Mouse (Mus musculus) embryonic fibroblast, embryonic 13.5 days (primary cell): Measurements from ENCODE around the gene Abraxas1. TPM values are rescaled to one million over a fixed set of nuclear protein-coding genes. Genes with fewer than 3 reads are reported as not detected.

ENCODE experiments used
- H3K27ac ChIP-seq: 2 replicates; pipeline ENCODE4 v1.5.1; 2012; ENCODE audit warnings: low read length, control low read depth, inconsistent platforms; ENCODE audit not compliant: insufficient read depth
- H3K4me1 ChIP-seq: 2 replicates; pipeline ENCODE4 v1.6.1; 2011; ENCODE audit warnings: low read length; ENCODE audit not compliant: control insufficient read depth, insufficient read depth
- H3K4me3 ChIP-seq: 2 replicates; pipeline ENCODE4 v1.5.1; 2011; ENCODE audit warnings: mild to moderate bottlenecking, control low read depth, low read length; ENCODE audit not compliant: insufficient read depth
- CTCF ChIP-seq: IDR thresholded peaks from 2 replicates; pipeline ENCODE4 v1.5.1; 2011; ENCODE audit warnings: mild to moderate bottlenecking, control low read depth, low read length, moderate library complexity, borderline replicate concordance; ENCODE audit not compliant: insufficient read depth
- POLR2A ChIP-seq: IDR thresholded peaks from 2 replicates; pipeline ENCODE4 v1.6.1; 2011; ENCODE audit warnings: low read depth, mild to moderate bottlenecking, control low read depth, low read length, moderate library complexity
- polyA plus RNA-seq: library from polyadenylated mRNA; stranded (reverse); fragments of >200 nt; gene quantifications from 2 replicates; pipeline ENCODE4 v1.2.4, GENCODE M21; 2011; ENCODE audit warnings: low read depth; ENCODE audit not compliant: missing spikeins, insufficient read length

Gene Abraxas1
- polyA plus RNA-seq: 12.4 and 15.0 TPM in 2 replicates

- peak; percentile 98 for TF ChIP-seq POLR2A
- no peak for TF ChIP-seq CTCF
- 0 out of 2 replicates have a peak, but pooled peaks cover 2% of the 10 kb centered on the region for H3K4me1 ChIP-seq
- peak within 1 kb of the TSS; percentile 80 for H3K4me3 ChIP-seq
Observed at GRCm38 (mm10) chr5:100820483-100821184, at the start of gene Abraxas1. Gene Abraxas1, minus strand, starts transcription at chr5:100820965.

DNA sequence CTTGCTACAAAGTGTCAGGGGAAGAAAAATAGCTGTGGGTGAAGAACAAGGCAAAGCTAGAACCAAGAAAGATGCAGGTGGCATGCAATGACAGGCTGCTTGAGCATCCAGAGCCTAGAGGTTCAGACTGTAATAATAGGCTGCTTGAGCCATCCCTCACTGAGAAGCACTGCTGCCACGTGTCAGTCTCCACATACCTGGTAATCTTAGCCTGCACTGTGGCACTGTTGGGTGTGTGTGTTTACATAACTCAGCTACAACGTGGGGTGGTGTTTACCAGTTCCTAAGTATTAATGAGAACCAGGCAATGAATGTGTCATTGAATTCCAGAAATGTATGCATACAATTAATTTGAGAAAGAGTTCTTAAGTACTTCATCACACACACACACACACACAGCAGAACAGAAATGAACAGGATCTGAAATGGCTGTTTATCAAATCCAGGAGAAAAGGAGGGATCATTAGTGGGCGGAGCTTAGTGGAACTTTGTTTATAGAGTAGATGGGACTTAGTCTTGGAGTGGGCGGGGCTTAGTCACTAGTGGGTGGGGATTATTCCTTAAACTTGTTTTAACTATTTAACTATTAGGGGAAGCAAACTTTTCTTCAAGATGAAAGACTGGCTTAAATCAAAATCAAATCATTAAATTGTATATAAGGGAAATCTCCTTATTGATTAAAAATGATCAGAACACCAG, 48.6 kb upstream of the Abraxas1 start:
- Histone ChIP-seq H3K27ac (no peak overlapping the region), H3K4me3 (no peak overlapping the region), H3K4me1 (peaks cover 5% of the 10 kb centered on the region; the same call in 1 of the 2 replicates)
- TF ChIP-seq CTCF: no peak
- no peak for TF ChIP-seq POLR2A

More at GRCm38 (mm10) chr5:100820483-100821184, at the start of gene Abraxas1:
- no peak within 1 kb of the TSS for H3K27ac ChIP-seq

- H3K4me3 ChIP-seq: no peak overlapping the region
- H3K27ac ChIP-seq: no peak overlapping the region
- TF ChIP-seq POLR2A: no peak
- TF ChIP-seq CTCF: no peak
- peaks cover 5% of the 10 kb centered on the region; the same call in 1 of the 2 replicates for H3K4me1 ChIP-seq
Observed at GRCm38 (mm10) chr5:100866183-100866582, 45.4 kb upstream of the Abraxas1 start.

- TF ChIP-seq POLR2A (no peak), CTCF (no peak)
- H3K27ac ChIP-seq: no peak overlapping the region
Observed at GRCm38 (mm10) chr5:100864438-100864837, 43.7 kb upstream of the Abraxas1 start.

DNA sequence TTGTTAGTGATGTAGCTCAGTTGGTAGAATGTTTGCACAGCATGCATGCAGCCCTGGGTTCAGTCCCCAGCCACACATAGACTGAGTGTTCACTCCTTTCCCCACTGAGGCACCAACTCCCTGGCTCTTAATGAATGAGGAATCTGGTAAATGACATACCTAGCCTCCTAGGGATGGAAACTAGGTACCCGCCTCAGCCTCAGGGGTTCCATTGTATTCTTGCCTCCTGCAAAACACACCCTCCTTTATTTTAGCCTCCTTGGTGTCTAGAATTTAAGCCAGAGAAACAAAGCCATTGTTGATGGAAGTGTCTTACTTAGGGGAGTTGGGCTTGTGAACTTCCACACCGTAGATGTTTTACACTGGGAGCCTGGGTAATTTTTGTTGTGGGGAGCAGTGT, 42.3 kb upstream of the Abraxas1 start:
- H3K27ac ChIP-seq: no peak overlapping the region
- TF ChIP-seq CTCF: no peak
- TF ChIP-seq POLR2A: no peak
- peaks cover 11% of the 10 kb centered on the region for H3K4me1 ChIP-seq
- no peak overlapping the region for H3K4me3 ChIP-seq

More at GRCm38 (mm10) chr5:100864438-100864837, 43.7 kb upstream of the Abraxas1 start:
- Histone ChIP-seq H3K4me1 (peaks cover 11% of the 10 kb centered on the region), H3K4me3 (no peak overlapping the region)

DNA sequence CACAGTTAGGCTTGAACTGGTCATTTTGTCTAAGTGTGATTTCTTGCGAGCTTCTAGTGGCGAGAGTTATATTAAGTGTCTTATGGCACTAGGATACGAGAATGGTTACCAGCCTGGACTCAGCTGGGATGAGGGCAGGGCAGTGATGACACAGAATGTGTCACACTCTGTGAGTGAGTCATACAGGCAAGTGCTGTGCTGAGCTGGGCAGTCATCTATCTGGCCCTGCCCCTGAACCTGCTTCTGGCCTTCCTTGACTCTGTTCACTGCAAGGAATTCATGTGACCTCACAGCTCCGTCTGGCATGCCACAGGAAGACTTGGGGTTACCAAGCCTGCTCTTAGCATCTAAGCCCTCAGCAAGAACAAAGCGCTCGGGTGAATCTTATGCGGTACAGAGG, 41.0 kb upstream of the Abraxas1 start:
- Histone ChIP-seq H3K27ac (no peak overlapping the region), H3K4me3 (no peak overlapping the region), H3K4me1 (peaks cover 11% of the 10 kb centered on the region)
- TF ChIP-seq POLR2A (no peak), CTCF (no peak)

- no peak for TF ChIP-seq CTCF
- TF ChIP-seq POLR2A: no peak
- peaks cover 11% of the 10 kb centered on the region for H3K4me1 ChIP-seq
- H3K27ac ChIP-seq: no peak overlapping the region
- H3K4me3 ChIP-seq: no peak overlapping the region
Observed at GRCm38 (mm10) chr5:100861140-100861539, 40.4 kb upstream of the Abraxas1 start.

GRCm38 (mm10) chr5:100860417-100861053, 39.8 kb upstream of the Abraxas1 start:
- Histone ChIP-seq H3K4me3 (no peak overlapping the region), H3K4me1 (peaks cover 7% of the 10 kb centered on the region), H3K27ac (no peak overlapping the region)
- TF ChIP-seq CTCF (no peak), POLR2A (no peak)

GRCm38 (mm10) chr5:100856552-100856951, 35.8 kb upstream of the Abraxas1 start:
- peaks cover 6% of the 10 kb centered on the region for H3K4me1 ChIP-seq
- TF ChIP-seq CTCF (no peak), POLR2A (no peak)
- no peak overlapping the region for H3K27ac ChIP-seq
- no peak overlapping the region for H3K4me3 ChIP-seq
